8 mouse cellular contexts compared by ENCODE assay signal in the genomic region with DNA sequence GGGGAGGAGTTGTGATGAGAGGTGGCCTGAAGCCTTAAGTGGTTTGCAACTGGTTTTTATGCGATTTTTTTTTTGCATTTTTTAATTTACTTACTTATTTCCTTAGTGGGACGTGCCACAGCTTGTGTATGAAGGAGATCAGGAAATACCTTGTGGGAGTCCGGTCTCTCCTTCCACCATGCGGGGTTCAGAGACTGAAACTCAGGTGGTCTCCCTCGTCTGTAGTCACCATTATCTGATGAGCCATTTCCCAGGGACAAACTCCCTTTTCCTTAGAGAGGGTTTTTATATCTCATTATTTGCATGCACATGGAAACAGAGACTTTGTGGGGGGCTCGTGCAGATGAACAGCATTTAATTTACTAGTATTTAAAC. TPM values are rescaled to one million over a fixed set of nuclear protein-coding genes. Genes with fewer than 3 reads are reported as not detected.
DNase-seq lines count a peak whose midpoint lies in the region; ATAC-seq and TF ChIP-seq lines count a peak whose summit lies in the region.

No protein-coding gene starts in this region.

- H3K27ac ChIP-seq in lung, embryonic 14.5 days (ENCODE audit: low read depth): no peak overlapping the region
- peak overlapping the region; percentile 91 for H3K27ac ChIP-seq in forebrain, embryonic 10.5 days
- no peak overlapping the region for H3K27ac ChIP-seq in intestine, postnatal 0 days (ENCODE audit: low read depth, low read length)
- no peak overlapping the region for H3K27ac ChIP-seq in neural tube, embryonic 13.5 days (replicated peaks)

- no peak for TF ChIP-seq CTCF in lung, embryonic 14.5 days (IDR thresholded peaks at IDR 0.05; ENCODE audit: low read depth)
- no peak for TF ChIP-seq CTCF in intestine, postnatal 0 days (IDR thresholded peaks at IDR 0.05; ENCODE audit: low read depth)

- no peaks in the 10 kb centered on the region for H3K36me3 ChIP-seq in lung, embryonic 14.5 days (ENCODE audit: insufficient read depth)
- H3K36me3 ChIP-seq in forebrain, embryonic 10.5 days (replicated peaks): no peaks in the 10 kb centered on the region; the same call in 1 of the 2 replicates
- no peaks in the 10 kb centered on the region for H3K36me3 ChIP-seq in intestine, postnatal 0 days (ENCODE audit: control insufficient read depth, insufficient read depth)
- H3K36me3 ChIP-seq in neural tube, embryonic 13.5 days: no peaks in the 10 kb centered on the region

- no peaks in the 10 kb centered on the region for H3K27me3 ChIP-seq in lung, embryonic 14.5 days (ENCODE audit: insufficient read depth, low read length)
- no peaks in the 10 kb centered on the region for H3K27me3 ChIP-seq in forebrain, embryonic 10.5 days (ENCODE audit: poor library complexity, severe bottlenecking)
- no peaks in the 10 kb centered on the region for H3K27me3 ChIP-seq in intestine, postnatal 0 days (replicated peaks; ENCODE audit: control insufficient read depth, insufficient read depth, low read length)
- H3K27me3 ChIP-seq in neural tube, embryonic 13.5 days: no peaks in the 10 kb centered on the region

- no peaks in the 10 kb centered on the region for H3K4me1 ChIP-seq in lung, embryonic 14.5 days (ENCODE audit: insufficient read depth)
- H3K4me1 ChIP-seq in forebrain, embryonic 10.5 days: peaks cover 5% of the 10 kb centered on the region; the same call in 1 of the 2 replicates
- no peaks in the 10 kb centered on the region for H3K4me1 ChIP-seq in intestine, postnatal 0 days (replicated peaks; ENCODE audit: control insufficient read depth, insufficient read depth, low read length)
- peaks cover 7% of the 10 kb centered on the region for H3K4me1 ChIP-seq in neural tube, embryonic 13.5 days (replicated peaks)

- peak overlapping the region; percentile 62 for H3K9ac ChIP-seq in lung, embryonic 14.5 days
- H3K9ac ChIP-seq in intestine, postnatal 0 days (ENCODE audit: low read depth, low read length): no peak overlapping the region
- H3K9ac ChIP-seq in neural tube, embryonic 13.5 days: peak overlapping the region; percentile 73

- DNase-seq in lung, embryonic 14.5 days: no peak
- DNase-seq in lung, postnatal 10 days: no peak
- DNase-seq in forebrain, embryonic 10.5 days (ENCODE audit: extremely low spot score, low spot score): no peak
- DNase-seq in cerebellum, postnatal 36 days: no peak
- no peak for DNase-seq in cerebellum, postnatal 14 days

- peak; percentile 30; the same call in 1 of the 2 replicates for ATAC-seq in lung, embryonic 14.5 days (ENCODE audit: insufficient read depth)
- no peak for ATAC-seq in intestine, postnatal 0 days
- ATAC-seq in neural tube, embryonic 13.5 days (ENCODE audit: low read depth): peak; percentile 62
- no peak for ATAC-seq in megakaryocyte-erythroid progenitor cell, adult 5-6 weeks (replicated peaks; ENCODE audit: low FRiP score, low TSS enrichment, poor library complexity, severe bottlenecking)

- WGBS in lung, embryonic 14.5 days: 50% methylated on average over 6 of the region's 6 CpGs
- WGBS in forebrain, embryonic 10.5 days: 66% methylated on average over 6 of the region's 6 CpGs
- WGBS in intestine, postnatal 0 days: 52% methylated on average over 6 of the region's 6 CpGs
- WGBS in neural tube, embryonic 13.5 days: 64% methylated on average over 6 of the region's 6 CpGs

- peak overlapping the region; percentile 53 for H3K4me3 ChIP-seq in lung, embryonic 14.5 days (ENCODE audit: low read depth, low read length)
- peak overlapping the region; percentile 62 for H3K4me3 ChIP-seq in forebrain, embryonic 10.5 days
- H3K4me3 ChIP-seq in intestine, postnatal 0 days (ENCODE audit: low read depth, low read length): peak overlapping the region; percentile 55
- H3K4me3 ChIP-seq in neural tube, embryonic 13.5 days: peak overlapping the region; percentile 58

- peak overlapping the region; percentile 59 for H3K4me2 ChIP-seq in lung, embryonic 14.5 days
- H3K4me2 ChIP-seq in intestine, postnatal 0 days (replicated peaks; ENCODE audit: low read depth): peak overlapping the region; percentile 66
- peak overlapping the region; percentile 57 for H3K4me2 ChIP-seq in neural tube, embryonic 13.5 days

- H3K9me3 ChIP-seq in lung, embryonic 14.5 days (ENCODE audit: low read depth, low read length): no peaks in the 10 kb centered on the region
- peaks cover 7% of the 10 kb centered on the region; the same call in 1 of the 2 replicates for H3K9me3 ChIP-seq in forebrain, embryonic 10.5 days
- no peaks in the 10 kb centered on the region for H3K9me3 ChIP-seq in intestine, postnatal 0 days (ENCODE audit: control insufficient read depth)
- no peaks in the 10 kb centered on the region for H3K9me3 ChIP-seq in neural tube, embryonic 13.5 days

RNA-seq across cellular contexts. Expression of a gene that starts 0.5 kb away (rescaled TPM):
- polyA plus RNA-seq in lung, embryonic 14.5 days (2014; fragmentation: Nextera tagmentation; extraction: Ambion mirVana): 6.7 and 8.2 TPM in 2 replicates
- polyA plus RNA-seq in forebrain, embryonic 10.5 days (2016; fragmentation: Nextera tagmentation; extraction: Ambion mirVana): 4.9 and 6.3 TPM in 2 replicates
- polyA plus RNA-seq in intestine, postnatal 0 days (2015; fragmentation: Nextera tagmentation; extraction: Ambion mirVana): 0.37 and 0.72 TPM in 2 replicates
- 3.7 and 4.6 TPM in 2 replicates for polyA plus RNA-seq in neural tube, embryonic 13.5 days (2015; fragmentation: Nextera tagmentation; extraction: Ambion mirVana)
- 1.5 and 2.2 TPM in 2 replicates for total RNA-seq in megakaryocyte-erythroid progenitor cell, adult 5-6 weeks (2014; fragmentation: Nextera tagmentation)
- 2.4 and 2.5 TPM in 2 replicates for total RNA-seq in megakaryocyte-erythroid progenitor cell, adult 5-6 weeks (2017)

RNA-seq across cellular contexts. Expression of a gene that starts 35.9 kb away (rescaled TPM):
- 13.1 and 15.6 TPM in 2 replicates for polyA plus RNA-seq in lung, embryonic 14.5 days (2014; fragmentation: Nextera tagmentation; extraction: Ambion mirVana)
- polyA plus RNA-seq in forebrain, embryonic 10.5 days (2016; fragmentation: Nextera tagmentation; extraction: Ambion mirVana): 9.2 and 11.3 TPM in 2 replicates
- 3.0 and 3.1 TPM in 2 replicates for polyA plus RNA-seq in intestine, postnatal 0 days (2015; fragmentation: Nextera tagmentation; extraction: Ambion mirVana)
- polyA plus RNA-seq in neural tube, embryonic 13.5 days (2015; fragmentation: Nextera tagmentation; extraction: Ambion mirVana): 4.9 and 6.0 TPM in 2 replicates
- 1.0 and 4.6 TPM in 2 replicates for total RNA-seq in megakaryocyte-erythroid progenitor cell, adult 5-6 weeks (2014; fragmentation: Nextera tagmentation)
- total RNA-seq in megakaryocyte-erythroid progenitor cell, adult 5-6 weeks (2017): 7.2 and 8.6 TPM in 2 replicates

RNA-seq across cellular contexts. Expression of a gene that starts 41.4 kb away (rescaled TPM):
- polyA plus RNA-seq in lung, embryonic 14.5 days (2014; fragmentation: Nextera tagmentation; extraction: Ambion mirVana): 16.6 TPM in 2 replicates
- polyA plus RNA-seq in forebrain, embryonic 10.5 days (2016; fragmentation: Nextera tagmentation; extraction: Ambion mirVana): 12.3 and 13.1 TPM in 2 replicates
- 7.9 and 8.0 TPM in 2 replicates for polyA plus RNA-seq in intestine, postnatal 0 days (2015; fragmentation: Nextera tagmentation; extraction: Ambion mirVana)
- polyA plus RNA-seq in neural tube, embryonic 13.5 days (2015; fragmentation: Nextera tagmentation; extraction: Ambion mirVana): 18.4 and 21.4 TPM in 2 replicates
- total RNA-seq in megakaryocyte-erythroid progenitor cell, adult 5-6 weeks (2014; fragmentation: Nextera tagmentation): 8.0 and 8.2 TPM in 2 replicates
- 6.4 and 7.8 TPM in 2 replicates for total RNA-seq in megakaryocyte-erythroid progenitor cell, adult 5-6 weeks (2017)

Comparison
In these comparisons a context has a peak if more than half of its experiments do, and no peak if none do; other contexts are left out.
1. ATAC-seq: peak in lung, embryonic 14.5 days (single experiment) and neural tube, embryonic 13.5 days (single experiment); none in intestine, postnatal 0 days (single experiment) and megakaryocyte-erythroid progenitor cell, adult 5-6 weeks (single experiment).
2. Peak in every context shown above with its lines, with median percentiles within 50 percentile points of each other: H3K4me2 ChIP-seq and H3K4me3 ChIP-seq.